Mouse (Mus musculus): ENCODE data around the gene Hectd3.

GRCm38 (mm10) chr4:117013596-117013995 is 18.5 kb downstream of the Hectd3 start:
- TF ChIP-seq NELFE (IDR thresholded peaks at IDR 0.05; ENCODE audit: low read depth, low read length) (no peak), POLR2A (IDR thresholded peaks at IDR 0.05; ENCODE audit: low read depth, low read length) (no peak), BHLHE40 (IDR thresholded peaks at IDR 0.05; ENCODE audit: low read depth, low read length) (no peak), CHD2 (IDR thresholded peaks at IDR 0.05; ENCODE audit: low read length) (no peak), IRF4 (IDR thresholded peaks at IDR 0.05; ENCODE audit: low read depth, low read length) (no peak)

Data from CH12.LX (cell line).